Mouse (Mus musculus) embryo, embryonic 9.5 days (tissue): ENCODE measurements at regions not wholly inside any gene's neighbourhood (a gene's known extent, or its start where the extent isn't known, plus 50 kb on each side); places are given as distances from the start of the nearest gene placed in this dataset.

Experiments
- DNase-seq: peaks from one replicate; pipeline ENCODE4 v3.0.0-alpha.2; 2017; ENCODE audit errors: extremely low spot score

DNA sequence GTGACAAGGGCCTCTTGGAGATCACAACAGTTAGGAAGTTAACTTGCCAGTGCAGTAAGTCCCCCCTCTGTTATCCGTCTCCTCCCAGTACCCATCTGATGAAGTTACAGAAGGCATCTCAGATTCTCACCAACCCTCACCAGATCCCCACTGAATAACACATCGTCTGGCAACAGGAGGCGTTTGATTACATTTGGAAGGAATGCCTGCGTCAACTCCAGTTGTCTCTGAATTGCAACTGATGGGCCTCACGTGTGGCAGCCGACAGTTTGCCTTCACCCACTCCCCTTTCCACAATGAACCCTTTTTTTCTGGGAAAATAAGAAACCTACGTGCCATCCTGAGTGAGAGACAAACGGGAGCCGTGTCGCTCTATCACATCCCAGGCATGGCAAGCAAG, 64.8 kb upstream of the Bcl6 start:
- no peak for DNase-seq

DNA sequence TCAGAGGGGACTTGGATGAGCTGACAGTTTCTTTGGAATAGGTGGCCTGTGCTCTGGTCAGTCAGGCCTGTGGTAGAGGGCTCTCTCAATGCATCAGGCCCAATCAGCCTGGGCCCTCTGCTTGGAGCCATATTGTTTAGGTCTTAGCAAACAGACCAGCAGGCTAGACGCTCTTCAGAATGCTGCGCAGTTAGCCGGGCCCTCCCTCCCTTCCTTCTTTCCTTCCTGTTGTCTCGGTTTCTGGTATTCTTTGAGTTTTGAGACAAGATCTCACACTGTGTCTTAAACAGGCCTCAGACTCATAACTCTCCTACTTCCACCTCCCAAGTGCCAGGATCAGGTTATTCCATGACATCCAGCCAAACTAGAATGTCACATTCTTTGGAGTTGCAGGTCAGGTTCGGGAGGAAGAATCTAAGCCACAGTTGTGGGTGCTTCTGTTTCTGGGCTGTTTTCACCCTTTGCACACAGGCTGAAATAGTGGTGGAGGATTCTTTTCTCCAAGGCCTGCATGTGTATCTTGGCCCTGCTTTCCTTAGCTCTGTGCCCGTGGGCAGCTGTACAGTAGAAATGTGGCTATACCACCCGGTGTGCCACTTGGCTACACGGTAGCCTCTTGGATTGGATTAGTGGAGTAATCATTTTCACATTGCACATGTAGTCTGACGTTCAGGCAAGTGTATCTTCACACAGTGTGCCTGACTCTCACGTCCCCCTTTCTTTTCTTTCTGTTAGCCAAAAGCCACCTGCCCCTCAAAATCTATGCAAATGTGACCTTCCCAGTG, 62.4 kb upstream of the Bcl6 start:
- no peak for DNase-seq

DNA sequence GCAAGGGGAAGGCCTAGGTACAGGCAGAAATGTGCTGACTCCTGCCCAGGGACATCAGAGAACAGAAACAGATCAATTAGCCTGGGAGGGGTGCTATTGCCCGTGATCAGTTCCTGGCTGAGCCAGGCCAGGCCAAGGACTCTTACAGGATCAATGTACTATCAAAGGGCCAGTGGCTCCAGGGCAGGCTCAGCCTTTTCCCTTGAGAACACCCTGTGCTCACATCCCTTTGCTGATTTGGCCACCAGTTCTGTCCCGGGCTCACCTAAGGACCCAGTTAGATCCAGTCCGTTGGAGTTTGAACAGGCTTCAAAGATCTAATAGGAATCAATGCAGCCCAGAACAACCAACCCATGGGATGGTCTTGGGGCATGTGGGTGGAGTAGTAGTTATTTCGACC, 55.1 kb upstream of the Bcl6 start:
- DNase-seq: no peak

DNA sequence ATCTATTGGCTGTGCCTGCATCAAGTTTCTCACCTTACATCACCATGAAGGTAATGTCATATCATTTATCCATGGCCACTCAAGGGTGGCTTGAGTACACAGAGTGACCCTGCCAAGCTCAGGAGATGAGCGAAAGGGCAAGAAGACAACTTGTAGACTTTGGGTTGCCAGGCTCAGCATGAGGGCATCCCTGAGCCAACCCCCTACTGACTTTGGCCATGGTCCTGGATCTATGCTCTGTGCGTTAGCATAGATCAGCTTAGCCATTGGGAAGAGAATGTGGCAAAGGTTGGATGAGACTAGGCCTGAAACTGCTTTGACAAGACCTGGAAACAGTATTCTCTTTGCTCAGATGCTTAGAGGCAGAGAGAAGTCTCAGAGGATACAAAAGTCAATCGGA, 54.3 kb upstream of the Bcl6 start:
- no peak for DNase-seq

DNA sequence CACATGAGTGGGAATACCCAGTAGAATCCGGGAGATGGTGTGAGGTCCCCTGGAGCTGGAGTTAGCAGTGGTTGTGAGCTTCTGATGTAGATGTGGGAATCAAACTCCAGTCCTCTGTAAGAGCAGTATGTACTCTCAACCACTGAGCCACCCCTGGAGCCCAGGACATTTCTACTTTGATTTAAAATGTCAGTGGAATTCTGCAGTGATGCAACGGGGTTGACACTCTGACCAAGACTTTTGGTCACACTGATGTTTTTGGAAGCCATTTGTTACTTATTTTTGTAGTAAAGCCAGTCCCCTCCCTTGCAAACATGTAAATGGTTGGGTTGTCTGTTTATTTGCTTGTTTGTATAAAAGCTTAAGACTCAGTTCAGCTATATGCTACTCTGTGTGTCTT, 53.6 kb upstream of the Bcl6 start:
- no peak for DNase-seq

DNA sequence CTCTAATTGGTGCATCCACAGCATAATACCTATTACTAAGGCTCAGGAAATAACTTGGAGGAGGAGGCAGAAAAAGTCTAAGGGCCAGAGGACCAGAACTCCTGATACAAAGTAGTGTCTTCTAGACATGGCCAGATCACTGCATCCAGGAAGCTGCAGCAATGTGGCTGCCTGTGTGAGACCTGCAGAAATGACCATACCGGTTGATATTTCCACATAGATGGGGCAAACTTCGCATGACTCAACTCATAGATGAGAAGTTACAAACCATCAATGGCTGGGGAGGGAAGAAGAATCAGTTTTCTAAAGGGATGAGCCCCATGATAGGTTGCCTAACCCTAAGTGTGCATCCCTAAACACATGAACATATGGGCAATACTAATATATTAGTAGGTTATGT, 52.8 kb upstream of the Bcl6 start:
- DNase-seq: no peak

DNA sequence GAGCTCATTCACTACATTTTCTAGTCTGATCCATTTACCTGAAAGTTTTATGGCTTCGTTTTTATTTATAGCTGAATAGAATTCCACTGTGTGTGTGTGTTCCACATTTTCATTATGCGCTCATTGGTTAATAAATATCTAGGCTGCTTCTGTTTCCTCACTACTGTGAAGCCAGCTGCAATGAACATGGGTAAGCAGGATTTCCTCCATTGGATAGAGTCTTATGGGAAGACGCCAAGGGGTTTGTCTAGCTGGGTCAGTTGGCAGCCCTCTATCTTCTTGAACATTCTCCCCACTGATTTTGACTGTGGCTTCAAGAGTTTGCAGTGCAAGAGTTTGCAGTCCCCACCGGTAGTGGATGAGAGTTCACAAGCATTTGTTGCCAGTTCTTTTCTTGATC, 51.1 kb upstream of the Bcl6 start:
- no peak for DNase-seq
